Mouse (Mus musculus) heart, embryonic 16.5 days (tissue): ENCODE results near the gene Gapdh. TPM values are rescaled to one million over a fixed set of nuclear protein-coding genes. Genes with fewer than 3 reads are reported as not detected.

ENCODE experiments used
- ATAC-seq: fragments of 200-750 bp; cut with Nextera tagmentation; replicated peaks from 2 replicates; pipeline ENCODE4 v1.8.0; 2017; ENCODE audit warnings: moderate number of reproducible peaks; ENCODE audit not compliant: insufficient read depth, low FRiP score; ENCODE audit errors: extremely low read depth
- H3K27ac ChIP-seq: fragments of 300-500 bp; sonication (generic); 2 replicates; pipeline ENCODE4 v1.5.1; 2014; ENCODE audit warnings: mild to moderate bottlenecking, low read length, control low read depth, moderate library complexity
- H3K27me3 ChIP-seq: fragments of 300-500 bp; sonication (generic); 2 replicates; pipeline ENCODE4 v1.6.1; 2014; ENCODE audit warnings: low read length, mixed read lengths; ENCODE audit not compliant: control insufficient read depth, insufficient read depth
- H3K36me3 ChIP-seq: fragments of 300-500 bp; sonication (generic); 2 replicates; pipeline ENCODE4 v1.6.1; 2014; ENCODE audit not compliant: control insufficient read depth, insufficient read depth
- H3K4me1 ChIP-seq: fragments of 300-500 bp; sonication (generic); 2 replicates; pipeline ENCODE4 v1.6.1; 2014; ENCODE audit warnings: low read length, mixed read lengths; ENCODE audit not compliant: control insufficient read depth, insufficient read depth
- H3K4me2 ChIP-seq: fragments of 300-500 bp; sonication (generic); 2 replicates; pipeline ENCODE4 v1.6.1; 2014; ENCODE audit warnings: low read depth, mild to moderate bottlenecking, control low read depth, low read length
- H3K4me3 ChIP-seq: fragments of 300-500 bp; sonication (generic); 2 replicates; pipeline ENCODE4 v1.5.1; 2014; ENCODE audit warnings: mild to moderate bottlenecking, control low read depth, low read length
- H3K9ac ChIP-seq: fragments of 300-500 bp; sonication (generic); 2 replicates; pipeline ENCODE4 v1.6.1; 2014; ENCODE audit warnings: low read length, control low read depth
- H3K9me3 ChIP-seq: fragments of 300-500 bp; sonication (generic); replicated peaks from 2 replicates; pipeline ENCODE4 v1.6.1; 2016; ENCODE audit warnings: low read length; ENCODE audit not compliant: control insufficient read depth
- WGBS: fragments of 180-500 bp; shearing (Covaris S2); extraction: QIAGEN DNeasy Blood & Tissue Kit; methylation state at CpG from one replicate; pipeline ENCODE4 v1.1.7; 2014; 5-methylcytosine and 5-hydroxymethylcytosine counted together
- polyA plus RNA-seq: library from polyadenylated mRNA; unstranded; fragments of >200 nt; fragmentation: Nextera tagmentation; extraction: Ambion mirVana; gene quantifications from 2 replicates; pipeline ENCODE4 v1.2.1, GENCODE M21; 2015

Gene Gapdh
- polyA plus RNA-seq, 1 experiment from 2014 or later: 3,677 TPM

DNA sequence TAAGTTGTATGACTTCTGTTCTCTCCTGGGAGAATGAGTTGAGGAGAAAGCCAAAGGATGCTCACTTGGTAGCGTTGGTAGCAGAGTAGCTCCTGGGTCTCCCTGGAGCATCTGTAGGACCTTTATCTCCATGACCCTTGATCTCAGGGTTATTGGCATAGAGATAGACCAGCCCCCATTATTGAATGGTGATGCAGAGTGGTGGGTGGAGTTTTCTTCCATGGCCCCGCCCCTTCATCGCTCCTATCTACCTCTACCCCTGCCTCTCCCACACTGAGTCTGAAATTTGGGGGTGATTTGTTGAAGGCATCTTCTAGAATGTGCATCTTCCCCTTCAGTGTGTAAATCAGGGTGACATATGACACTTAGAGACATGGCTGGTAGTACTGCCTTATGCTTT, 9.8 kb downstream of the Gapdh start:
- no peak overlapping the region for H3K9ac ChIP-seq
- H3K36me3 ChIP-seq: peaks cover 24% of the 10 kb centered on the region
- H3K4me1 ChIP-seq: peaks cover 8% of the 10 kb centered on the region; the same call in 1 of the 2 replicates
- no peak for ATAC-seq
- no peaks in the 10 kb centered on the region for H3K27me3 ChIP-seq
- no peak overlapping the region for H3K27ac ChIP-seq
- H3K4me3 ChIP-seq: no peak overlapping the region
- H3K4me2 ChIP-seq: no peak overlapping the region
- H3K9me3 ChIP-seq: no peaks in the 10 kb centered on the region
- 80% methylated on average over 3 of the region's 3 CpGs for WGBS

DNA sequence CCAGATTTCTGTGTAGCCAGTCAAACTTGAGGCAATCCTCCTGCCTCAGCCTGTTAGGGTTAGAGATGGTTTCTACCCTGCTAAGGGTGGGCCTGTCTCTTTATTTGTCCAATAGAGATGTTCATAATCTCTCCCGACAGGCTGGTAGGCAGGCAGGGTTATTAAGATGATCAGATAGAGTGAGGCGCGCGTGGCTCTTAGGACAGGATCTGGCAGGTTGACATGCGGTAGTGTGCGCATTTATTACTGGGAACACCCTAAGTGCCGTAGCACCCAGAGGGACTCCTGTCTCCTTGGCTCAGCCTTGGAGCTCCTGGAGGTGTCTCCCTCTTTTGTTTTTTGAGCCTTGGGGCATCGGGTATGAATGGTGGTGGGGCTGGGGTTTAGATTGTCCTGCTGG, 11.0 kb downstream of the Gapdh start:
- no peaks in the 10 kb centered on the region for H3K9me3 ChIP-seq
- H3K27ac ChIP-seq: no peak overlapping the region
- H3K4me1 ChIP-seq: no peaks in the 10 kb centered on the region
- no peak for ATAC-seq
- H3K36me3 ChIP-seq: peaks cover 21% of the 10 kb centered on the region
- H3K9ac ChIP-seq: no peak overlapping the region
- no peak overlapping the region for H3K4me3 ChIP-seq
- no peaks in the 10 kb centered on the region for H3K27me3 ChIP-seq
- WGBS: 91% methylated on average over 8 of the region's 8 CpGs
- H3K4me2 ChIP-seq: no peak overlapping the region

DNA sequence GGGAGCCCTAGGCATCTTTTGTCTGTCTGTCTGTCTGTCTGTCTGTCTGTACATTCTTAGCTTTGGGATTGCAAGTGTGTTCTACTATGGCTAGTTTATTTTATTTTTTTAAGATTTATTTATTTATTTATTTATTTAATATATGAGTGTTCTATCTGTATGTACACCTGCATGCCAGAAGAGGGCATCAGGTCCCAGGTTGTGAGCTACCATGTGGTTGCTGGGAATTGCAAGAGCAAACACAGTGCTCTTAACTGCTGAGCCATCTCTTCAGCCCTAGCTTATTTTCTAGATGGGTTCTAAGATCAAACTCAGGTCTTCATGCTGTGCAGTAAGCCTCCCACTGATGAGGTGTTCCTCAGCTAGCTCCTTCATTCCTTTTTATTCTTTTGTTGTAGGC, 11.7 kb downstream of the Gapdh start:
- no peak for ATAC-seq
- Histone ChIP-seq H3K27ac (no peak overlapping the region), H3K36me3 (peaks cover 20% of the 10 kb centered on the region), H3K27me3 (no peaks in the 10 kb centered on the region), H3K9me3 (no peaks in the 10 kb centered on the region), H3K4me3 (no peak overlapping the region), H3K4me1 (peaks cover 4% of the 10 kb centered on the region), H3K4me2 (no peak overlapping the region), H3K9ac (no peak overlapping the region)

DNA sequence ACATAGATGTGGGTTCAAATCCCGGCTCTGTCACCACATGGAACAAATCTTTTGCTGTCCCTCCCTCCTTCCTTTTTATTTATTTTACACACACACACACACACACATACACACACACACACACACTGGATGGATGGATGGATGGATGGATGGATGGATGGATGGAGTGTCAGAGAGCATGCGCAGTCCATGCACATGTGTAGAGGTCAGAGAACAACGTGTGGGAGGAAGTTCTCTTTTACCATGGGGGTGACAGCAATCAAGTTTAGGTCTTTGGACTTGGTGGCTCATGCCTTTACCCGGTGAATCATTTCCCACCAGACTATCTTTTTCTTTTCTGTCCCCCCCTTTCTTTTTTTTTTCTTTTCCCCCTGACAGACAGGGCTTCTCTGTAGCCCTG, 12.6 kb downstream of the Gapdh start:
- H3K9ac ChIP-seq: no peak overlapping the region
- WGBS: 86% methylated on average over 4 of the region's 4 CpGs
- no peak overlapping the region for H3K4me3 ChIP-seq
- H3K27me3 ChIP-seq: no peaks in the 10 kb centered on the region
- H3K4me1 ChIP-seq: peaks cover 12% of the 10 kb centered on the region
- H3K4me2 ChIP-seq: no peak overlapping the region
- H3K36me3 ChIP-seq: peaks cover 12% of the 10 kb centered on the region
- no peaks in the 10 kb centered on the region for H3K9me3 ChIP-seq
- H3K27ac ChIP-seq: no peak overlapping the region
- ATAC-seq: no peak

DNA sequence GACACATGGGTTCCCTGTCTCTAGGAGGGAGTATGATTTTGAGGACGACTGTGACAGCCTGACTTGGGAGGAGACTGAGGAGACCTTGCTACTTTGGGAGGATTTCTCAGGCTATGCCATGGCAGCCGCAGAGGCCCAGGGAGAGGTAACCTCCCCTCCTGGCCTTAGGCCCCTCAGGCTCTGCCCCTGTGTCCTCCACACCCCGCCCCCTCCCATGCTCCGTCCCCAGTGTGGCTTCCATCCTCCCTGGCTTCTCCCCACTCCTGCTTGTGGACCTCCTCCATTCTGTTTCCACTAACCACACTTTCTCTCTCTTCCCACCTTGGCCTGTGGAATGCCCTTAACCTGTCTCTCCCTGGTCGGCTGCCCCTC, 13.3 kb downstream of the Gapdh start:
- Histone ChIP-seq H3K4me1 (peaks cover 19% of the 10 kb centered on the region), H3K4me3 (no peak overlapping the region), H3K9ac (no peak overlapping the region), H3K36me3 (peaks cover 12% of the 10 kb centered on the region), H3K27ac (no peak overlapping the region), H3K27me3 (no peaks in the 10 kb centered on the region), H3K4me2 (no peak overlapping the region), H3K9me3 (no peaks in the 10 kb centered on the region)
- 87% methylated on average over 5 of the region's 5 CpGs for WGBS
- ATAC-seq: no peak

DNA sequence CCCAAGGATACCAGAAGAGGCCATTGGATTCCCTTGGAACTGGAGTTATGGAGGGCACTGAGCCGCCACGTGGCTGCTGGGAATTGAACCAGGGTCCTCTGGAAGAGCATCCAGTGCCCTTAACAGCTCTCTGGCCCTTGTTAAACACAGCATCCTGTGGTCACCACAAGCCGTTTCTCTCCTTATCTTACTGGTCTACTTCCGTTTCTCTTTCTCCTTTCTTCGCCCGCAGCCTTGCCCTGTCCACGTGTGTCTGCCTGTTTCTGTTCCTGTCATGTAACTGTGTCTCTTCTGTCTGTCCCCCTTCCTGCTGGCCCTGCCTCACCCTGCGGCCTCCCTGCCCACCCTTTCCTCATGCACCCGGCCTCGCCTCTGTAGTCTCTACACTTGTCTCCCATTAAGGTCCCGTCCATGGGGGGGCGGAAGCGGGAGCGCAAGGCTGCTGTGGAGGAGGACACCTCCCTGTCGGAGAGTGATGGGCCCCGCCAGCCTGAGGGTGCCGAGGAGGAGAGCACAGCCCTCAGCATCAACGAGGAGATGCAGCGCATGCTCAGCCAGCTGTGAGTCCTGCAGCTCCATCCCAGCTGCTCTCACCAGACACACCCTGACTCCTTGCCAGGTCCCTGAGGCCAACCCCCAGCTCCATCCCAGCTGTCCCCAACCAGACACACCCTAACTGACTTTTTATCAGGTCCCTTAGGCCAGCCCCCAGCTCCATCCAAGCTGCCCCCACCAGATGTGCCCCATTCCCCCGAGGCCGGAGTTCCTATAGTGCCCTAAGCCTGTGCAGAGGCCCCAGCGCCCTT, 13.9 kb downstream of the Gapdh start:
- no peak overlapping the region for H3K27ac ChIP-seq
- ATAC-seq: no peak
- peaks cover 25% of the 10 kb centered on the region for H3K4me1 ChIP-seq
- WGBS: 71% methylated on average over 22 of the region's 22 CpGs
- H3K27me3 ChIP-seq: no peaks in the 10 kb centered on the region
- H3K4me3 ChIP-seq: no peak overlapping the region
- H3K4me2 ChIP-seq: no peak overlapping the region
- peaks cover 9% of the 10 kb centered on the region for H3K36me3 ChIP-seq
- no peaks in the 10 kb centered on the region for H3K9me3 ChIP-seq
- H3K9ac ChIP-seq: no peak overlapping the region

DNA sequence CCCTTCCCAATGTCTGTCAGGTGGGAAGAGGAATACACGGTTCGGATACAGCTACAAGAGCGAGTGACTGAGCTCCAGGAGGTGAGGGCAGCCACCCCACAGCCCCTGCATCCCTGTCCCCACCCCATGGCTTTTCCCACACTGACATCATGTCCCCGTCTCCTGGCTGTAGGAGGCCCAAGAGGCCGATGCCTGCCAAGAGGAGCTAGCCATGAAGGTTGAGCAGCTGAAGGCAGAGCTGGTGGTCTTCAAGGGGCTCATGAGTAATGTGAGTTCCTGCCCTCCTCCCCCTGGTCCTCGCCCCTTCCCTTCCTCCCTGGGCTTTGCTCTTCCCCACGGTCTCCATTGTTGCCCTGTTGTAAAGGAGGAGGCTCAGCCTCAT, 16.7 kb downstream of the Gapdh start:
- 63% methylated on average over 7 of the region's 7 CpGs for WGBS
- Histone ChIP-seq H3K36me3 (peaks cover 7% of the 10 kb centered on the region), H3K27ac (peak overlapping the region; percentile 95), H3K4me3 (peak overlapping the region; percentile 15; the same call in 1 of the 2 replicates), H3K4me2 (peak overlapping the region; percentile 79), H3K9ac (peak overlapping the region; percentile 74), H3K9me3 (no peaks in the 10 kb centered on the region), H3K27me3 (no peaks in the 10 kb centered on the region), H3K4me1 (peaks cover 46% of the 10 kb centered on the region)
- no peak for ATAC-seq

DNA sequence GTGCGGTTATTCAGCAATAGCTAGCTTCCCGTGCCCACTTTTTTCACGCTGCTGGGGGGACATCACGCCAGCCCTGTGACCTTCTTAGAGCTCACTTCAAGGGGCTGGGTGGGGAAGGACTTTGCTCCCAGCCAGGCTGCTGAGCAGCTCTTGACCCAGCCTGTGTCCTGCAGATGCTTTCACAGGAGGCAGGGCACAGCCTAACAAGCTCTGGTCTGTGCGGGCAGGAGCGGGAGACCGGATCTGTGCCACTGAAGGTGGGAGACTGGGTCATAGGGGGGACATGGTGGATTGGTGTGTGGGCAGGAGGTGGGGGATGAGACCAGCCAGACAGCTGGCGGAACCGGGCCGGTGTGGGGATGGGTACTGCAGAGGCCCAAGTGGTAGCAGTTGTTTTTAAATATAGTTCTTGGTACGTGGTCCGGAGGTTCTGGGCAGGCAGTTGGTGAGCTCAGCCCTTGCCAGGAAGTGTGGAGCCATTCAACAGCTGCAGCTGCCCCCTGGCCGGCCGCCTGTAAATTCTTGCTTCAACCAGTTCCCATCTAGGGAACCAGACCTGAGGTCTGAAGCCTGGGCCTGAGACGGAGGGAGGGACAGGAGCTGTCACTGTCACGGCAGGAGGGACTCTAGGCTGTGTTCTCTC, 17.2 kb downstream of the Gapdh start:
- Histone ChIP-seq H3K4me3 (peak overlapping the region; percentile 26), H3K4me1 (peaks cover 47% of the 10 kb centered on the region), H3K4me2 (peak overlapping the region; percentile 79), H3K27ac (peak overlapping the region; percentile 95), H3K36me3 (peaks cover 11% of the 10 kb centered on the region), H3K9me3 (no peaks in the 10 kb centered on the region), H3K27me3 (no peaks in the 10 kb centered on the region), H3K9ac (peak overlapping the region; percentile 74)
- 39% methylated on average over 16 of the region's 16 CpGs for WGBS
- no peak; the same call in 1 of the 2 replicates for ATAC-seq

DNA sequence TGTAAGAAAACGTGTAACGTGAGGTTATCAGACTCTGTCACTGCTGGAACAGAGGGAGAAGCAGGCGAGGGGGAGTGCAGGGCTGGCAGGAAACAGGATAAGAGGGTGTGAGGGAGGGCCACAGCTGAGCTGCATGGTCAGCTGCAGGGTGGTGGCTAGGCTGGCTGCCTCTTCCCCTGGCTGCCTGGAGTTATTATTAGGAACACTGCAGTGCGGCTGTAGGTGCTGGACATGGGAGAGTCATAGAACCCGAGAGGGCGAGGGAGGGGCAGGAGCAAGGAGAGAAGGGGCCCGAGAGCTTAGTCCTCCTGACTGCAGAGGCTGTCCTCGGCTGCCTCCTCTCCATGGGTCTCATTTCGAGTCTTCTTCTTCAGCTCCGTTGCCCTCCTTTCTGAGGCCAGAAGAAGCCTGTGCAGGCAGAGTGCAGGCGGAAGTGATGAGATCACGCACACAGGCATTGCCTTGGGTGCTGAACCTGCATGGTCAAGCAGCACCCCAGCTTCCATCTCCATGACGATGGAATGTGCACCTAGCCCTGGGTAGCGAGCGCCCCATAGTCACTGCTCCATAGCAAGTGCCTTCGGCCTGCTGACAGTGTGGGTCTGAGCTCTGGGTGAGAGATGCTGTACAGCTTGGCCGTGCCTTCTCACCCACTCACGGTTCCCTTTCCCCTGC, 17.9 kb downstream of the Gapdh start:
- WGBS: 25% methylated on average over 18 of the region's 18 CpGs
- Histone ChIP-seq H3K9ac (peak overlapping the region; percentile 74), H3K4me1 (peaks cover 47% of the 10 kb centered on the region), H3K27ac (peak overlapping the region; percentile 95), H3K36me3 (peaks cover 10% of the 10 kb centered on the region), H3K4me3 (peak overlapping the region; percentile 26), H3K9me3 (no peaks in the 10 kb centered on the region), H3K27me3 (no peaks in the 10 kb centered on the region), H3K4me2 (peak overlapping the region; percentile 79)
- ATAC-seq: peak; percentile 81
